Mouse (Mus musculus) adrenal gland, adult 2 months (tissue): ENCODE measurements around the gene Mettl24. TPM values are rescaled to one million over a fixed set of nuclear protein-coding genes. Genes with fewer than 3 reads are reported as not detected.

ENCODE experiments used
- DNase-seq: peaks from one replicate; pipeline ENCODE4 v3.0.0; 2021
- polyA plus RNA-seq: library from polyadenylated mRNA; depleted of rRNA; stranded (reverse); fragments of >200 nt; gene quantifications from 2 replicates; pipeline ENCODE4 v1.2.3, GENCODE M21; 2012
- total RNA-seq, 2 experiments: library from RNA; stranded (reverse); gene quantifications; 2 replicates each; pipeline ENCODE4 v1.2.3; 2021

Mettl24 gene
- total and polyA plus RNA-seq, 3 experiments: 2.7 to 8.9 (median 5.8) TPM

DNA sequence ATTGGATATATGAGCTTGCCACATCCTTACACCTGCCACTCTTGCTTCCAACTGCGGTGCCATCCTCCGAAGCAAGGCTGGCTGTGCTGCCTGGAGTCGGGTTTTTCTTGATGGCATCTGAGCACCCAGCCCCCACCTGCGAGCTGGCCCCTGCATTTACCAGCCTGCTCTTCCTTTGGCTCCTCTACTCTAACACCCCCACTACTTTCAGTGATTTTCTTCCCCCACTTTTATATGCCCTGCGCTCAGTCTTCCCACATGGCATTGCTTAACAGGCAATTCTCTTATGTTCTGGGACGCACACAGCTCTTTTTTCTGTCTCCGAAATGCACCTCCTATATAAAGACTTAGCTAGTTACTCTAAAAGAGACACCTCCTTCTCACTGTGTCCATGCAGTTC is 1.2 kb downstream of the Mettl24 start:
- DNase-seq: no peak

GRCm38 (mm10) chr10:40685641-40686040 is 2.6 kb downstream of the Mettl24 start:
- no peak for DNase-seq

GRCm38 (mm10) chr10:40686976-40687375 is 3.9 kb downstream of the Mettl24 start:
- DNase-seq: no peak

GRCm38 (mm10) chr10:40687407-40687806 is 4.3 kb downstream of the Mettl24 start:
- peak; percentile 31 for DNase-seq

DNA sequence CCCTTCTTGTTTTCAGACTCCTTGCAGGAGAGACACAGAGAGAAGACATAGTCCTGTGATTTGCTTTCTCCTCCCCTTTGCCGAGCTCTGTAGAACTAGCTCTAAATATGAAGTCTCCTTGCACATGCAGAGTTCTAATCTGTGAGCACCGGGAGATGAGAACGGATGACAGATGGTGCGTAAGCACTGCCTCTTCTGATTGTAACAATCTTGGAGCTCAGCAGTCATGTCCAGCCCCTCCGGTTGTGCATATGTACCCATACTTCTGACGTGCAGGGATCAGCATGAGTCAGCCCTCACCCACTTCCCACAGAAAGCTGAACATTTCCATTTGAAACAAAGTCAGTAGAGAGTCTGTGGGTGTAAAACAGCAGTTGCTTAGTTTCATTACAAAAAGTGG is 5.2 kb downstream of the Mettl24 start:
- no peak for DNase-seq

DNA sequence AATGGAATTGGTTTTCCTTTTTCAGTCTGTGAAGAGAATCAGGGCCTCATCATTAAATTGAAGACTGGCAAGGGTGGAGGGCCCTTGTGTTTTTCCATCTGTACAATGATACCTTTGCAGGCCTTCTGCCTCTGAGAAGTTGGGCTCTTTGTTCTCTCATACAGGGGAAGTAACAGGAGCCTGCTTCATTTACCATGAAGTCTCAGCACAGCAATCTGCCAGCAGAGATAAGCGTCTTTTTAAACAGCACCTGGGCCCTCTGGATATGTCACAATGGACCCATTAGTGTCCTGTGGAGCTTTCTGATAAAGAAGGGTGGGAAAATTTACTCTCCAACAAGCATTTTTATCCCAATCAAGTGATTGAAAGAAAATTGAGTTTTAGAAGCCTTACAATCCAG is 5.8 kb downstream of the Mettl24 start:
- DNase-seq: no peak

GRCm38 (mm10) chr10:40698652-40699051 is 15.6 kb downstream of the Mettl24 start:
- no peak for DNase-seq

- DNase-seq: no peak
These were observed 28.0 kb downstream of the Mettl24 start for GRCm38 (mm10) chr10:40711127-40711526.

GRCm38 (mm10) chr10:40713018-40713608 is 30.0 kb downstream of the Mettl24 start:
- peak; percentile 36 for DNase-seq

DNA sequence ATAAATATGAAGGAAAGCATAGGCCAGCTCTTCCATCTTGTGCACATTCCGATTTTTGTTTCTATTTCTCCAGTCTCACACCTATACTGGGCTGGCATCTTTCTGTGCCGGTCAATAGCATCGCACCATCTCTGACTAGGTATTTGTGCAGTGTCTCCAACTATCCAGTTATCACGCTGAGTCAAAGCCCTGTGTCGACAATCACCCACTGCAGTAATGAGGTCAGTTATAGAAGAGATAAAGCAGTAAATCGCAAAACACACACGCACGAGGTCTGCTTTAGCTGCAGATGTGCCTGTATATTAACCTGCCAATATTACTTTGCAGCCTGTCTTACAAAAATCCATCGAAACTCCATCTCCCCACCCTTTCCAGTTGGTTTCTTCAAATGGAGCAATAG is 30.7 kb downstream of the Mettl24 start:
- no peak for DNase-seq

GRCm38 (mm10) chr10:40715151-40715550 is 32.1 kb downstream of the Mettl24 start:
- DNase-seq: no peak

DNA sequence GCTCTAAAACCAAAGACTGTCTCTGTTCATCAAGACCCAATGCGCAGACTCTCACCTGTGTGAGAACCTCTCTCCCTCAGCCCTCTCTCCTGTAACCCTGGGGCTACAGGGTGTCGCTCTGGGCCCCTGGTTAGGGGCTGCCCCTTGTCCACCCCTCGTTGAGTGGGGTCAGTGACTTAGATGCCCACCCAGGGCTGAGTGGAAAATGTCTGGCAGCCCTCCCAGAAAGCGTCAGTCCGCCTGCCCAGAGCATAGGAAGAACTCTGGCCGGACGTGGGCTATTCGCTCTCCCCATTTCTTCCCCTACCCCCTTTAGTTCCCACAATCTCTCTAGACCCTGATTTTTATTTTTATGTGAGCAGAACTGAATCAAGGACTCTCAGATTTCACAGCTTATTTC is 33.2 kb downstream of the Mettl24 start:
- no peak for DNase-seq

DNA sequence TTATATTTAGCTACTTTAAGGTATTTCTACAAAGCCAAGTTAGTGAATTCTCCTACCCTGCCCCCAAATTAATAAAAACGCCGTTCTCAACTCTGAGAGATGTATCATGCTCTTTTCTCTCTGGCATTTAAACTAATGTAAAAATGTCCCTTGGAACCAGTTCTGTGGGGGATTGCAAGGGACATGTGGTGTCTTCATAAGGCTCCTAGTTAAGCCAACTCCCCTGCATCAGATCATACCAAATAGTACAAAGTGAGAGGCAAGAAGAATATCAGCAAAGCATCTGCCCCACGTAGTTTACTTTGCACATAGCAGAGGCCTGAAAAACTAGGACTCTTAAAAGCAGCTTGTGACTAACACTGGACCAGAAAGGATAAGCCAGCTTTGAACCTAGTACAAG is 33.6 kb downstream of the Mettl24 start:
- no peak for DNase-seq

GRCm38 (mm10) chr10:40718362-40718761 is 35.3 kb downstream of the Mettl24 start:
- no peak for DNase-seq

DNA sequence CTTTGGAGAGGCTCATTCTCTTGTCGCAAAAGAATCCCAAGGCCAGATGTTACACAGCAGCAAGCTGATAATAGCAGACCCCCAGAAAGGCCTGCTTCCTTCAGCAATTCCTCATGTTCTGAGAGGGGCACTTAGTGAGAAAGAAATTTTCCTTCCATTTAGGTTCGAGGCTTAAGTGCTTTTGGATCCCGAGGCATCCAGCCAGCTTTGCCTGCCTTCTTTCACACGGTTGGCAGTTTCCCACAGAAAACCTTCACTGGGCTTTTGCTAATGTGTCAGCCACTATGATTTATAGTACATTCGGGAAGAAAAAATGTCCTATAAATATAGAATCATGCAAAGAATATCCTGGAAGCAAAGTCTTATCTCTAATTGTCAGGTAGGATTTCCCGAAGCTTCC is 36.0 kb downstream of the Mettl24 start:
- peak; percentile 34 for DNase-seq

GRCm38 (mm10) chr10:40720883-40721282 is 37.8 kb downstream of the Mettl24 start:
- DNase-seq: no peak

- no peak for DNase-seq
These were observed 41.3 kb downstream of the Mettl24 start for GRCm38 (mm10) chr10:40724342-40724741.

DNA sequence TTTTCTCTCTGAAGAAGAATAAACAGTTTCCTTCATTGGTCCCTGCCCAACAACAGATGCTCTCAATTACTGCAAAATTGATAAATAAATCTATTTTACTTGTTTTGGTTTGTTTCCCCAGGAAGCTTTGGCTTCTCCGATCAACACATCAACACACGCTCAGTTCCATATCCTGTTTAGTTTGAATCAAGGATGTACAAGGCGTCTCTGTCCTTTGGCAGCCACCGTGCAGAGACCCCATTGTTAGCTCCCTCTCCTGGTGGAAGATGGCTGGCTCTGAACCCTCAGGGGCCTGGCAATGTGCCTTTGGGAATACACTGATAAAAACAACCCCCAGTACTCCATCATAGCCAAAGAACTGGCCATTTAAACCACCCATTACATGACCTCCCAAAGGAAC is 42.0 kb downstream of the Mettl24 start:
- no peak for DNase-seq

DNA sequence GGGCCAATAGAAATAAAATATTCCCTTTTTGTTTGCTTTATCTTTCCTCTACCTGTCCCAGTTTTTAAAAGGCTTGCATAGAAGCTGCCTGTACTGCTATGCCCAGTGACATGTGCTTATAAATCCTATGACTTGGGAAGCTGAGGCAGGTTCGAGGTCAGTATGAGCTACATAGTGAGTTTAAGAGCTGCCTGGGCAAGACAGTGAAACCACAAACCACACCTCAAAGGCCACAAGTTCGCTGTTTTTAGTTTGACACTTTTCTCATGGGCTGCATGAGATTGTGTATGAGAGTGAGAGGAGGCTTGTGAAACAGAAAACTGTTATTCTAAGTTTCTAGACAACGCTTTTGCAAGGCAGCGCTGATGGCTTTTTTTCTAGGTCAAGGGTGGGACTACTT is 42.4 kb downstream of the Mettl24 start:
- DNase-seq: peak; percentile 40

DNA sequence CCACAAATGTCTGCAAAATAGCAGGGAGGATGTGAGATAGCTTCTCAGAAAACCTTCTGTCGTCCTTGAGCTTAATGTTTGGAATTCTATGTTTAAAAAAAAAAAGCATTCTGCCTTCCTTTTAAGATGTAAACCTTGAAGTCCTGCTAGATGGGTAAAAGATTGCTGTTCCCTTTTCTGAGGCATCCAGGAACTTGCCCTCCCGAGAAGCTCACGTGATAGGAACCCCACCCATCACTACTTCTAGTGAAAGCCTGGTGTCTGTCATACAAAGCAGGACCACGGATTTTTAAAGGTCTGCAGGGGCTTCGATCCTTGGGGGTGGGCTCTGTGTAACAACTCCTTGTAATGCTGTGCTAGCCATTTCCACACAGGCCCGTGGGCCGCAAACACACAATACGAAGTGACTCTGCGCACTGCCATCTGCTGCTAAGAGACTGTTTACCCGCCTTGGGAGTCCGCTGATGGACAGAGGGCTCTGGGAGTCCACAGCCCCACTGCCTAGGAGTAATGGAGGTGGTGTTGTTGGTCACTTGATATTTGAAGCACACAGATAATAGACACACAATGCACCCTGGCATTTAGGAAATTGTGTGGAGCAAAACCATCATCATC is 43.3 kb downstream of the Mettl24 start:
- no peak for DNase-seq

DNA sequence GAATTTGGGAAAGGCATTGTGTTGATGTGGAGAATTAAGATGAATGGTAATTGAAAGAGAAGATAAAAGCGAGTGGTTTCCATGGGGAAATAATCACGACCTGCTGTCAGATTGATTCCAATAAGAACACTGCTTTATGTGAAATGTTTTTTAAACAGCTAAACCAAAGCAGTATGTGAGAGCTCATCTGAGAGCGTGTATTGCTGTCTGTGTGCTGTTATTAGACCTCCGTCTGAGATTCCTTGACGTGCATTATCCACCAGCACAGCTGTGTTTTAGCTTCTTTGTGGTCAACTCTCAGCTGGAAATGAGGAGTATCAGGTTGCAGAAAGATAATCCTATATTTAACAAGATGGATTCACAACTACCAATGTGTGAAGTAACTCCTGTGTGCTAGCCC is 43.9 kb downstream of the Mettl24 start:
- no peak for DNase-seq

DNA sequence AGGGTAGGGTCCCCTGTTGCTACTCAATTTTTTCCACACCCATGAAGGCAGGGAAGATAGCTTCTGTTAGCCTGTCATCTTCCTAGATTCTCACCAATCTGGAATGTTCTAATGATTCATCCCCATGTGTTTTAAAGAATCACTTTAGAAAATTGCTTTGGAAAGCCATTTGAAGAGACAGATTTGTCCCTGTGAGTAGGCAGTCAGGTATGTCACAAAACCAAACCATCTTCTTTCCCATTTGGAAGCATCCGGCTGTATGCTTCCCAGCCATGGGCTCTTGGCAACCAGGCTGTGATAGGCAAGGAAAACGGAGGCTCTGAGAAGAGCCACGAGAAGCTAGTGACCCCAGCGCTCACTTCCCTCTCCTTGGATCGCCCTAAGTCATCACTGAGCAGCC is 47.1 kb downstream of the Mettl24 start:
- no peak for DNase-seq

GRCm38 (mm10) chr10:40733291-40733690 is 50.2 kb downstream of the Mettl24 start:
- DNase-seq: no peak

- no peak for DNase-seq
These were observed 53.1 kb downstream of the Mettl24 start for GRCm38 (mm10) chr10:40736172-40736571.
